Mouse (Mus musculus): ENCODE data around the gene Igf1. TPM values are rescaled to one million over a fixed set of nuclear protein-coding genes. Genes with fewer than 3 reads are reported as not detected.

The Igf1 gene
- total and polyA plus RNA-seq, 2 experiments from 2014 or later = 11.5 to 13.1 TPM

- H3K9me3 ChIP-seq (ENCODE audit: low read length) = no peaks in the 10 kb centered on the region
- no peak overlapping the region for H3K9ac ChIP-seq (replicated peaks; ENCODE audit: low read length, poor library complexity, severe bottlenecking)
- ATAC-seq (ENCODE audit: low FRiP score) (no peak), DNase-seq (ENCODE audit: low spot score) (no peak)
- no peaks in the 10 kb centered on the region for H3K36me3 ChIP-seq (ENCODE audit: insufficient read depth, low read length)
- peaks cover 10% of the 10 kb centered on the region; the same call in 1 of the 2 replicates for H3K4me1 ChIP-seq (ENCODE audit: insufficient read depth, low read length)
- no peak overlapping the region for H3K4me2 ChIP-seq (ENCODE audit: low read depth, low read length, poor library complexity, severe bottlenecking)
- no peak overlapping the region for H3K27ac ChIP-seq (ENCODE audit: low read depth, low read length)
- no peaks in the 10 kb centered on the region for H3K27me3 ChIP-seq (ENCODE audit: insufficient read depth, low read length)
- WGBS = 70% methylated on average over 7 of the region's 7 CpGs
- TF ChIP-seq CTCF (IDR thresholded peaks at IDR 0.05) = no peak
- H3K4me3 ChIP-seq (ENCODE audit: low read depth, low read length) = no peak overlapping the region
Observed at GRCm38 (mm10) chr10:87862899-87863298, 4.8 kb downstream of the Igf1 start.

- 81% methylated on average over 4 of the region's 4 CpGs for WGBS
Observed at GRCm38 (mm10) chr10:87863326-87863725, 5.3 kb downstream of the Igf1 start.

GRCm38 (mm10) chr10:87865712-87866111 is 7.6 kb downstream of the Igf1 start:
- DNase-seq (ENCODE audit: low spot score) (no peak), ATAC-seq (ENCODE audit: low FRiP score) (no peak)
- Histone ChIP-seq H3K4me3 (ENCODE audit: low read depth, low read length) (no peak overlapping the region), H3K27me3 (ENCODE audit: insufficient read depth, low read length) (no peaks in the 10 kb centered on the region), H3K4me1 (ENCODE audit: insufficient read depth, low read length) (peaks cover 5% of the 10 kb centered on the region; the same call in 1 of the 2 replicates), H3K4me2 (ENCODE audit: low read depth, low read length, poor library complexity, severe bottlenecking) (no peak overlapping the region), H3K9me3 (ENCODE audit: low read length) (no peaks in the 10 kb centered on the region), H3K36me3 (ENCODE audit: insufficient read depth, low read length) (no peaks in the 10 kb centered on the region), H3K9ac (replicated peaks; ENCODE audit: low read length, poor library complexity, severe bottlenecking) (no peak overlapping the region), H3K27ac (ENCODE audit: low read depth, low read length) (no peak overlapping the region)
- WGBS = 90% methylated on average over 9 of the region's 9 CpGs
- TF ChIP-seq CTCF (IDR thresholded peaks at IDR 0.05) = no peak

More at GRCm38 (mm10) chr10:87863326-87863725, 5.3 kb downstream of the Igf1 start:
- Histone ChIP-seq H3K27me3 (ENCODE audit: insufficient read depth, low read length) (no peaks in the 10 kb centered on the region), H3K4me2 (ENCODE audit: low read depth, low read length, poor library complexity, severe bottlenecking) (no peak overlapping the region), H3K4me3 (ENCODE audit: low read depth, low read length) (no peak overlapping the region), H3K4me1 (ENCODE audit: insufficient read depth, low read length) (peaks cover 7% of the 10 kb centered on the region; the same call in 1 of the 2 replicates), H3K9me3 (ENCODE audit: low read length) (no peaks in the 10 kb centered on the region), H3K36me3 (ENCODE audit: insufficient read depth, low read length) (no peaks in the 10 kb centered on the region), H3K27ac (ENCODE audit: low read depth, low read length) (no peak overlapping the region), H3K9ac (replicated peaks; ENCODE audit: low read length, poor library complexity, severe bottlenecking) (no peak overlapping the region)
- DNase-seq (ENCODE audit: low spot score) (no peak), ATAC-seq (ENCODE audit: low FRiP score) (no peak)
- no peak for TF ChIP-seq CTCF (IDR thresholded peaks at IDR 0.05)

- H3K9ac ChIP-seq (replicated peaks; ENCODE audit: low read length, poor library complexity, severe bottlenecking) = no peak overlapping the region
- WGBS = 91% methylated on average over 8 of the region's 8 CpGs
- no peak overlapping the region for H3K4me2 ChIP-seq (ENCODE audit: low read depth, low read length, poor library complexity, severe bottlenecking)
- H3K4me3 ChIP-seq (ENCODE audit: low read depth, low read length) = no peak overlapping the region
- no peaks in the 10 kb centered on the region for H3K4me1 ChIP-seq (ENCODE audit: insufficient read depth, low read length)
- DNase-seq (ENCODE audit: low spot score) (no peak), ATAC-seq (ENCODE audit: low FRiP score) (no peak)
- H3K27ac ChIP-seq (ENCODE audit: low read depth, low read length) = no peak overlapping the region
- H3K36me3 ChIP-seq (ENCODE audit: insufficient read depth, low read length) = no peaks in the 10 kb centered on the region
- H3K9me3 ChIP-seq (ENCODE audit: low read length) = no peaks in the 10 kb centered on the region
- no peak for TF ChIP-seq CTCF (IDR thresholded peaks at IDR 0.05)
- H3K27me3 ChIP-seq (ENCODE audit: insufficient read depth, low read length) = no peaks in the 10 kb centered on the region
Observed at GRCm38 (mm10) chr10:87866448-87866847, 8.4 kb downstream of the Igf1 start.

GRCm38 (mm10) chr10:87867217-87867616 is 9.2 kb downstream of the Igf1 start:
- H3K4me1 ChIP-seq (ENCODE audit: insufficient read depth, low read length) = no peaks in the 10 kb centered on the region
- H3K9ac ChIP-seq (replicated peaks; ENCODE audit: low read length, poor library complexity, severe bottlenecking) = no peak overlapping the region
- H3K4me3 ChIP-seq (ENCODE audit: low read depth, low read length) = no peak overlapping the region
- H3K27me3 ChIP-seq (ENCODE audit: insufficient read depth, low read length) = no peaks in the 10 kb centered on the region
- ATAC-seq (ENCODE audit: low FRiP score) (no peak), DNase-seq (ENCODE audit: low spot score) (no peak)
- H3K4me2 ChIP-seq (ENCODE audit: low read depth, low read length, poor library complexity, severe bottlenecking) = no peak overlapping the region
- 89% methylated on average over 2 of the region's 2 CpGs for WGBS
- no peaks in the 10 kb centered on the region for H3K36me3 ChIP-seq (ENCODE audit: insufficient read depth, low read length)
- H3K27ac ChIP-seq (ENCODE audit: low read depth, low read length) = no peak overlapping the region
- no peak for TF ChIP-seq CTCF (IDR thresholded peaks at IDR 0.05)
- H3K9me3 ChIP-seq (ENCODE audit: low read length) = no peaks in the 10 kb centered on the region

- 91% methylated on average over 4 of the region's 4 CpGs for WGBS
Observed at GRCm38 (mm10) chr10:87867631-87868030, 9.6 kb downstream of the Igf1 start.

More at GRCm38 (mm10) chr10:87867631-87868030, 9.6 kb downstream of the Igf1 start:
- no peak overlapping the region for H3K4me2 ChIP-seq (ENCODE audit: low read depth, low read length, poor library complexity, severe bottlenecking)
- no peaks in the 10 kb centered on the region for H3K4me1 ChIP-seq (ENCODE audit: insufficient read depth, low read length)
- H3K9ac ChIP-seq (replicated peaks; ENCODE audit: low read length, poor library complexity, severe bottlenecking) = no peak overlapping the region
- no peak overlapping the region for H3K27ac ChIP-seq (ENCODE audit: low read depth, low read length)
- TF ChIP-seq CTCF (IDR thresholded peaks at IDR 0.05) = no peak
- no peaks in the 10 kb centered on the region for H3K27me3 ChIP-seq (ENCODE audit: insufficient read depth, low read length)
- no peaks in the 10 kb centered on the region for H3K36me3 ChIP-seq (ENCODE audit: insufficient read depth, low read length)
- no peak for ATAC-seq (ENCODE audit: low FRiP score)
- no peak for DNase-seq (ENCODE audit: low spot score)
- H3K9me3 ChIP-seq (ENCODE audit: low read length) = no peaks in the 10 kb centered on the region
- H3K4me3 ChIP-seq (ENCODE audit: low read depth, low read length) = no peak overlapping the region
